Mouse (Mus musculus): ENCODE measurements at regions not wholly inside any gene's neighbourhood (a gene's known extent, or its start where the extent isn't known, plus 50 kb on each side); places are given as distances from the start of the nearest gene placed in this dataset.
"Not testable (repeated sequence)": the region's sequence is repeated elsewhere in the genome, so short reads cannot be mapped to it uniquely, and the experiment has no call there.

GRCm38 (mm10) chr6:31130522-31130921 is 171.6 kb upstream of the Klf14 start:
- no peak for DNase-seq (ENCODE audit: low spot score)

- no peak for DNase-seq (ENCODE audit: low spot score)
Measured at GRCm38 (mm10) chr6:31131716-31132115, 172.8 kb upstream of the Klf14 start.

- DNase-seq (ENCODE audit: low spot score) = no peak
Measured at GRCm38 (mm10) chr6:31132396-31133190, 173.7 kb upstream of the Klf14 start.

DNA sequence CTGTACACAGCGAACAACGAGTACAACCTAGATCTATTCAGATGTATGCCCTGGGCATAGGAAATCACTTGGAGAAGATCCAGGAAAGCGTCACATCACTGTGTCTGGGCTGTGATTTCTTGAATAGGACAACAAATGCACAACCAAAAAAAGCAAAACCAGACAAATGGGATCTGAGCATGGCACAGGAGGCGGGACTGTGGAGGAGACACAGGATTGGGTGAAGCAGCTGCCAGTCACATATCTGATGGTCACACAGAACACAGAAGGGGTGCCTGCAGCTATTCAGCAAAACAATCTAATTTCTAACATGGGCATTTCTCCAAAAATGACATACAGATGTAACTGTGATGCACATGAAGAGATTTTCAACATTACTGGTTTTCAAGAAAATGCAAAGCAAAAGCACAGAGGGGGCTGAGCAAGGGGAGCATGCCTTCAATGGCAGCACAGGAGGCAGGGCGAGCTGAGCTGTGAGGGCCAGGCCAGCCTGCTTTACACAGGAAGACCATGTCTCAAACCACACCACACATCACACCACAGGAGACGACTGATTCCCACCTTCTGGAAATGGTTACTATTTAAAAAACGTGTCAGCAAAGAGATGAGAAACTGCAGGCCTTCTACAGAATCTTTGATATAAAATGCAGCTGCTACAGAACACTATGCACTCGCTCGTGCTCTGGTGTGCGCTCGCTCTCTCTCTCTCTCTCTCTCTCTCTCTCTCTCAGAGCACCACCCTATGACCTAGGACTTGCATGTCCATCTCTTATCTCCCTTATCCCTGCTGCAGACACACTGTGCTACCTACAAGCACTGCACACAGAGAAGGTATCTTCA is 175.2 kb upstream of the Klf14 start:
- DNase-seq (ENCODE audit: low spot score) = no peak

- no peak for DNase-seq (ENCODE audit: low spot score)
Measured at GRCm38 (mm10) chr6:31134736-31135077, 175.8 kb upstream of the Klf14 start.

DNA sequence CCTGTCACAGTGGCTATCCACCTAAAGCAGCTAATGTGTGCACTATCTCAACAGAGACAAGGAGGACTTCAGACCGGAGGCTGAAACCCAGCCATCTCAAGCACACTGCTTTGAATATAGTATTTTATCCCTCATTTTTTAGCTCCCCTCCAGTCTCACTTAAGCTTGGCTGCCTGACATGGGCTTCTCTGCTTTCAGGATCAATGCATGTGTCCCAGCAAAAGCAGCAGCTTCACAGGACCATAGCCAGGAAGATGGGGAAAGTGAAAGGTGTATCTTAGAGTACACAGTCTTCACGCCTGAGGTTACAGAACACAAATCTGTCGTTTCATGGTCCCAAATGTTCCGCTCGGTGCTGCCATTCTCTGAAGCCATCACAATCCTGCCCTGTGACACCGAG is 176.7 kb upstream of the Klf14 start:
- DNase-seq (ENCODE audit: low spot score) = no peak

GRCm38 (mm10) chr6:31136895-31137294 is 178.0 kb upstream of the Klf14 start:
- DNase-seq (ENCODE audit: low spot score) = peak; percentile 23

- no peak for DNase-seq (ENCODE audit: low spot score)
Measured at GRCm38 (mm10) chr6:31137351-31137750, 178.5 kb upstream of the Klf14 start.

- no peak for DNase-seq (ENCODE audit: low spot score)
Measured at GRCm38 (mm10) chr6:31140000-31140399, 181.1 kb upstream of the Klf14 start.

- no peak for DNase-seq (ENCODE audit: low spot score)
Measured at GRCm38 (mm10) chr6:31140593-31140992, 181.7 kb upstream of the Klf14 start.

- DNase-seq (ENCODE audit: low spot score) = no peak
Measured at GRCm38 (mm10) chr6:31141486-31141885, 182.6 kb upstream of the Klf14 start.

DNA sequence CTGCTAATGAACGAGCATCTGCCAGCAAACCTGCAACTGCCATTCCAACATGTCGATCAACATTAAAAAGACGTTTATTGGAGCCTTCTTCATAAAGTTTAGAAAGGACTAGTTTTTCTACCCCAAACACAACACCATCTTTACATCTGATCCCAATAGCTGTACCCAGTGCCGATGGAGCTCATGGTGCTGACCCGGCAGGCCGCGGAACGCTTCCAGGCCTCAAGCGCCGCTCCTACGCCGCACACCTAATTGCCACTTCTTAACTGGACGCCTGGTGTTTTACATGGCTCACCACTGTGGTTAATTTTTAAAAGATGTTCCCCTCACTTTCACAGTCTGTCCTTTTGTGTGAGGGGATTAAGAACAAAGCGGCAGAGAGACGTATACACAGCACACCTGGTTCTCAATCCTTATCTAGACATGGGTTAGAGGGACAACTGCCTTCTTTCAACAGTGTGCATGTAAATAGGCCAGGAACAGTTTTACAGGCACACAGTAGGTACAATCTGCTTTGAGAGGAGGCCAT is 183.7 kb upstream of the Klf14 start:
- DNase-seq (ENCODE audit: low spot score) = not testable (repeated sequence)

DNA sequence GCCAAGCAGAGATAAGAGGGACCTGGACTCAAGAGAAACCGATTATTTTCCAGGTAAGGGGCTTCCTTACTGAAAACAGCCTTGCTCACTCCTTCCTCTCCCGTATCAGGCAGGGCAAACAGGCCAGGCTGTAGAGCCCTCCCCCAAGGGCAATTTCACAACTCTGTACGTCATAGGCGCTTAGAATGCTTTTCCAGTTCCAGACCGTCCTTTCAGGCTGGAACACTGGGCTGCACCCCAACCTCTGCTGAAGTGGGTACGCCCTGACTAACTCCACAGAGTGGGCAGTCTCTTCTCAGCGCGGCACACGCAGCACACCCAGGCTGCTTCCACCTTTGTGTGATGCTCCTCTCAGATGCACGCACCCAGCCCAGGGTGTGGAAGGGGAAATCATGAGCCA is 186.8 kb upstream of the Klf14 start:
- no peak for DNase-seq (ENCODE audit: low spot score)

DNA sequence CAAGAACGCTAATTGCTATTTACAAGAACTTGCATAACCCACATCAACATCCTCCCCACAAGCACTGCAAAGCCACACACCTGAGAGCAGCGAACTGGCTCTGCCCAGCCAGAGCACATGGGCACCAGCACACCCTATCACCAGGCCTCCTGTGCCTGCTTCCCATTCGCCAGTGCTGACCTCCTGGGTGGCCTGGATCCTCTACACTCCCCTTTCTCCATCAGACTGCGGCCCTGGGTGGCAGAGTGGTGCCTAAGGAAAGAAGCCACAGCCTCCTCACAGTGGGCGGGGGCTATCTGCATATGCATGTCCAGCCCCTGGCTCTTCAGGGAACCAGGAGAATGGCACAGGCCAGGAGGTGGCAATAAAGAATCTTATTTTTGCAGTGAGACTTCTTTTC is 187.9 kb upstream of the Klf14 start:
- no peak for DNase-seq (ENCODE audit: low spot score)

DNA sequence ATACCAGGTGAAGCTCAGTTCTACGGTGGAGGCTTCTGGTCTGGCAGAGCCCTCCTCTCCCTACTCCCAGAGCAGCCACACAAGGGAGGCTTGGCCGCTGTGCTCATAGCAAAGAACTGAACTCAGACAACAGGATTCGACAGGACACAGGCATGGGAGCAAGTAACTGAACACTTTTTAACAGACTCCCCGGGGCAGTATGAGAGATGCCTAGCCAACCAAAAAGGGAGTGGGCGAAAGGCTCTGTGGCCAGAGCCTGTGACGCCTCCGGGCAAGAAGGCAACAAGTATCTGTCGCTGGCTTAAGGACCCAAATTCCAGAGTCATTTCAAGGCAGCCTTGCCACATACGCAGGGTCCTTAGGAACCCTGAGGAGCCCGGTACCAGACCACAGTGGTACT is 188.8 kb upstream of the Klf14 start:
- DNase-seq (ENCODE audit: low spot score) = no peak

DNA sequence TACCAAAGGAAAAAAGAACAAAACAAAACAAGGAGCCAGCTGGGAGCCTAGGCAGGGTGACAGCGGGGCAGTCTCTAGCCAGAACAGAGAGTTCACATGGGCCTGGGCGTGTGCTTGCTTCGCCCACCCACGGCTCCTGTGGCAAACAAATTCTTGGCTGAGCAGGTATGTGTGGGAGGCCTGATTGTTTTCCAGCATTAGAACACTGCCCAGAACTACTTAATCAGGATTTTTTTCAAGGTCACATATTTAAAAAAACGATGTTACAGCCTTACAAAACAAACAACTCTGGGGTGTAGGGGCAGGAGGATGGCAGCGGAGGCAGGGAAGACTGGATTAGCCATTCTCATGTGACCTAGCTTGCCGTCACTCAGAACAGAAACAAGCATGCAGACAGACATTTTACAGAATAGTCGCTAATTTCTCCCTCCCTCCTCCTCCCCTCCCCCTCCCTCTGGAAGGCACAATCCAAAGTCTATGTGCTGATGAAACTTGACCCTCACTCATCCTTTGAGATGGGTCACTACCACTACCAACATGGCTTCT is 189.5 kb upstream of the Klf14 start:
- no peak for DNase-seq (ENCODE audit: low spot score)

- no peak for DNase-seq (ENCODE audit: low spot score)
Measured at GRCm38 (mm10) chr6:31149164-31149563, 190.3 kb upstream of the Klf14 start.

DNA sequence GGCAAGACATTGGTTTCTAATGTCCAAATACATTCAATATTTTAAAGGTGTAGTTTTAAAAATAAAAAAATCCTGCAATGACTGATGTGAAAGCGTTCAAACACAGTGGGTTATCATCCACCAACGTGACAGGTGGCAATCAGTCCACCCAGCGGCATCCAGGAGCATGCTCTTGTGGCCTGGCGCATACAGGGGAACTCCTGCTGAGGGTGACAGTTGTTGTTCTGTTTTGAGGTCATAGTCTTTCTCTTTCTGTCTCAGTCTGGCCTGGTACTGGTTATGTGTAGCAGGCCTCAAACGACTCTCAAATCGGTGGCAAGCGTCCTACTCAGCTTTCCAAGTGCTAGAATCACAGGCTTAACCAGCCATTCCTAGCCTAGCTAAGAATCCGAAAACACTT is 191.5 kb upstream of the Klf14 start:
- no peak for DNase-seq (ENCODE audit: low spot score)

DNA sequence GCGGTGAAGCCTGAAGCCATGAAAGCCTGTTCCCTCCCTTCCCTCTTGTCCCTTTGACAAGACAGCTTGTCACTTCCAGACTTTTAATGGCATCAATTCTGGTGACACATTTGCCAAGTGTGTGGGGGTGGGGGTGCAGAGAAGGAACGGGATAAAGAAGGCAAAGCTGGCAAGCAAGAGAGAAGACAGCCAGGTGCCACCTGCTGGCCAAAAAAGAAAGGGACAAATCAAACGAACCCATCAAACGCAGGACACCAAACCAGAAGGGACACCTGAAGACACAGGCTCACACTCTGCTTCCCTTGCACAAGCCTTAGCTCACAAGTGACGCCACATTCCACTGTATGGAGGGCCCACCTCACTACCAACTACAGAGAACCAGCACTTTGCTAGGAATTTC is 197.0 kb upstream of the Klf14 start:
- peak; percentile 40 for DNase-seq (ENCODE audit: low spot score)

DNA sequence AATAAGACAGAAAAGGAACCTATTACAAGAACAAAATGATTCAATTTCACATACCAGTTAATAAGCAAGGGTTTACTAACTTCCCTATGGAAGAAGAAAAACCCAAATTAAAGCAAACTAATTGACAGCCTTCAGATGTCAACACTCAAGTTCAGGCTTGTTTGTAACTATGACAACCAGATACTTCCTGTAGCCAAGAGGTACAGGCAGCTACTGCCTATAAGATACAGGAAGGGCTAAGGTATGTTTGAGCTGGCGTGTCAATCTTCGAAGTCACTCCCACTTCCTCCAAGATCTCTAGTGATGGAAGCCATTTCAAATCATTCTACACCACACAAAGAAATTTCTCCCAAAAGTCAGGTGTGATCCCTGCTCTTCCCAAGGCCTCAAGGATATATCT is 198.1 kb upstream of the Klf14 start:
- DNase-seq (ENCODE audit: low spot score) = peak; percentile 38

GRCm38 (mm10) chr6:31157429-31157828 is 198.6 kb upstream of the Klf14 start:
- DNase-seq (ENCODE audit: low spot score) = no peak

GRCm38 (mm10) chr6:31158648-31159047 is 199.8 kb upstream of the Klf14 start:
- no peak for DNase-seq (ENCODE audit: low spot score)

All from thymus, postnatal 0 days (tissue).